Mouse (Mus musculus) hindbrain, embryonic 15.5 days (tissue): ENCODE measurements around the gene Olfr206. TPM values are rescaled to one million over a fixed set of nuclear protein-coding genes. Genes with fewer than 3 reads are reported as not detected.
"Not testable (repeated sequence)": the region's sequence is repeated elsewhere in the genome, so short reads cannot be mapped to it uniquely, and the experiment has no call there.

Experiments used
- ATAC-seq: fragments of 200-750 bp; cut with Nextera tagmentation; 2 replicates; pipeline ENCODE4 v1.8.0; 2017; ENCODE audit warnings: low read depth, moderate number of reproducible peaks, moderate TSS enrichment; ENCODE audit not compliant: low FRiP score
- H3K27ac ChIP-seq: fragments of 300-500 bp; sonication (generic); replicated peaks from 2 replicates; pipeline ENCODE4 v1.5.1; 2015; ENCODE audit warnings: mild to moderate bottlenecking, inconsistent platforms
- H3K27me3 ChIP-seq: fragments of 300-500 bp; sonication (generic); 2 replicates; pipeline ENCODE4 v1.6.1; 2015; ENCODE audit warnings: control low read depth, inconsistent platforms
- H3K36me3 ChIP-seq: fragments of 300-500 bp; sonication (generic); 2 replicates; pipeline ENCODE4 v1.6.1; 2015; ENCODE audit warnings: control low read depth, inconsistent platforms
- H3K4me1 ChIP-seq: fragments of 300-500 bp; sonication (generic); replicated peaks from 2 replicates; pipeline ENCODE4 v1.6.1; 2015; ENCODE audit warnings: control low read depth, inconsistent platforms
- H3K4me2 ChIP-seq: fragments of 300-500 bp; sonication (generic); 2 replicates; pipeline ENCODE4 v1.6.1; 2015; ENCODE audit warnings: moderate library complexity, mild to moderate bottlenecking, inconsistent platforms
- H3K4me3 ChIP-seq: fragments of 300-500 bp; sonication (generic); 2 replicates; pipeline ENCODE4 v1.5.1; 2015; ENCODE audit warnings: mild to moderate bottlenecking, inconsistent platforms
- H3K9ac ChIP-seq: fragments of 300-500 bp; sonication (generic); 2 replicates; pipeline ENCODE4 v1.6.1; 2015; ENCODE audit warnings: inconsistent platforms
- H3K9me3 ChIP-seq: fragments of 300-500 bp; sonication (generic); 2 replicates; pipeline ENCODE4 v1.6.1; 2016; ENCODE audit warnings: control low read depth, inconsistent platforms
- WGBS: fragments of 180-500 bp; shearing (Covaris S2); methylation state at CpG from one replicate; pipeline ENCODE4 v1.1.7; 2015; 5-methylcytosine and 5-hydroxymethylcytosine counted together
- polyA plus RNA-seq: library from polyadenylated mRNA; unstranded; fragments of >200 nt; fragmentation: Nextera tagmentation; extraction: Ambion mirVana; gene quantifications from 2 replicates; pipeline ENCODE4 v1.2.1, GENCODE M21; 2015

Olfr206 gene
- not detected in 2 replicates for polyA plus RNA-seq

DNA sequence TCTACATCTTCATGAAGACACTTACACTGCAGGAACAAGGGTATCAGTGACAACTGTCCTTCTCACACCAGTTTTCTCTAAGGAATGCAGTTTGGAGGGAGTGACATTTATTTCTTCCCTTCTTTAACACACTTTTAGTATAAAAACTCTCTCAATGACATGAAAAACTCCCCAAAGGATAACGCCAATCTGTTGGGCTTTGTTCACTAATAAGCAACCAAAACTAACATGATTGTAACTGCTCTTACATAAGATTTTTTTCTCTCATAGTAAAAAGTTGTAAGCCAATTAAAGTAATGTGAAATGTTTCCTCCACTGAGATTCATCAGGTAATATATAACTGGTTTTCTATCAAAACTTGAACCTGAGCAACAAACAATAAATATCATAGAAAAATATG lies at the start of gene Olfr206:
Olfr206 (minus strand) TSS at position 101 of the 400 bp plus-strand sequence.
- H3K4me2 ChIP-seq, result no peak within 1 kb of the TSS
- no peaks in the 10 kb centered on the region for H3K9me3 ChIP-seq
- H3K36me3 ChIP-seq, result no peaks in the 10 kb centered on the region
- H3K27me3 ChIP-seq, result no peaks in the 10 kb centered on the region
- no peak within 1 kb of the TSS for H3K9ac ChIP-seq
- no peaks in the 10 kb centered on the region for H3K4me1 ChIP-seq
- no peak for ATAC-seq
- no peak within 1 kb of the TSS for H3K4me3 ChIP-seq
- no peak within 1 kb of the TSS for H3K27ac ChIP-seq
- WGBS, result 92% methylated on average over 1 of the region's 1 CpGs

DNA sequence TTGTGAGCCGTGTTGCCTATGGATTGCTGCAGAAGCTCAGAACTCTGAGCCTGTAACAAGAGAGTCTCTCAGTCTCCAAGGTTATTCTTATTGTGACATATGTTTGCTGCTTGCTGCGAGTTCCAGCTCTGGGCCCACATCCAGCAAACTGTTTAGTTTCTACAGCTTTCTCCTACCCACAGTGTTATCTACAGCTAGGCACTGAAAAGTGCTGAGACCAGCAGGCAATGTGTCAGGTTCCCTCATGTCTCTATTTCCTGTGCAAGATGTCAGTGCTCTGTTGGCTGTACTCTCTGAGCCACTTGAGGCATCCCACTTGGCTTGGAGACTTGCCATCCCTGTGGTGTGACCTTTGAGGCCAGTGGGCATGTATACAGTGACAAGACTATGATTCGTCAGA lies 44.3 kb upstream of the Olfr206 start:
- H3K27ac ChIP-seq, result no peak overlapping the region
- H3K4me1 ChIP-seq, result no peaks in the 10 kb centered on the region
- no peaks in the 10 kb centered on the region for H3K36me3 ChIP-seq
- WGBS, result 59% methylated on average over 3 of the region's 3 CpGs
- no peak overlapping the region for H3K4me2 ChIP-seq
- H3K9me3 ChIP-seq, result no peaks in the 10 kb centered on the region
- H3K9ac ChIP-seq, result no peak overlapping the region
- H3K4me3 ChIP-seq, result no peak overlapping the region
- ATAC-seq, result peak; percentile 34; the same call in 1 of the 2 replicates
- no peaks in the 10 kb centered on the region for H3K27me3 ChIP-seq

DNA sequence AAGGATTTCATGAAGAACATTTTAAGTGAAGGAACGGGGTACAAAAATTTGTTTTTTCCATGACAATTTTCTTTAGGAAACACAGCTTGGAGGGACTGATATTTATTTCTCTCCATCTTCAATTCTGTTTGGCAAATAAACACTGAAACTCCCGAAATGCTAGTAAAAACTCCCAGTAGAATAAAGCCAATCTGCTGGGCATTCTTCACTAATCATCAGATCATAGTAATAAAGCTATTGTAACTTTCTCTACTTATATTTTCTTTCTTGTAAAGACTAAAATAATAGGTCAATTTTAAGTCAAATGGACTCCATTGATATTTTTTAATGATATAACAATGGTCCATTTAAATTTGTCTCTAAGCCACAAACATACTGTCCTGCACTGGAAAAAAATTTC lies 14.8 kb upstream of the Olfr206 start, which contains the start of gene Olfr209:
Olfr209 (minus strand) TSS at position 101 of the 400 bp plus-strand sequence.
- H3K27me3 ChIP-seq, result no peaks in the 10 kb centered on the region
- H3K27ac ChIP-seq, result no peak within 1 kb of the TSS
- no peak within 1 kb of the TSS for H3K9ac ChIP-seq
- no peaks in the 10 kb centered on the region for H3K4me1 ChIP-seq
- H3K36me3 ChIP-seq, result no peaks in the 10 kb centered on the region
- no peak within 1 kb of the TSS for H3K4me3 ChIP-seq
- H3K4me2 ChIP-seq, result no peak within 1 kb of the TSS
- H3K9me3 ChIP-seq, result no peaks in the 10 kb centered on the region
- no peak for ATAC-seq
- WGBS, result 78% methylated on average over 2 of the region's 2 CpGs

DNA sequence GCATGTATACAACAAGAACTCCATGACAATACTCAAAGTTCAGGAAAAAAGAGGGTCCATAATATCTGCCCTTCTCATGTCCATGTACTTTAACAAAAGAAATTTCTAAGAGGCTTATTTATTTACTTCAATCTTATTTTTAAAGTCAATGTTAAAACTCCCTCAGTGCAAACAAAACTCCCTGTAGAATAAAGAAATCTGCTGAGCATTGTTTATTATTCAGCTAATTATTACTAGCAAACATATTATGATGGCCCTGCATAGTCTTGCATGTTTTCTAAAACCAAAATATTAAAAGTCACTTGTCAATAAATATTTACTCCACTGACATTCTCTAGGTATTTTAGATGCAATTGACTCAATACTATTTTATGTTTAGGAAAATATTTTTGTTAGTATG lies 18.0 kb downstream of the Olfr206 start, which contains the start of gene Olfr205:
Olfr205 (minus strand) TSS at position 101 of the 400 bp plus-strand sequence.
- H3K9ac ChIP-seq, result no peak within 1 kb of the TSS
- H3K36me3 ChIP-seq, result no peaks in the 10 kb centered on the region
- no peak within 1 kb of the TSS for H3K4me3 ChIP-seq
- ATAC-seq, result no peak
- no peaks in the 10 kb centered on the region for H3K27me3 ChIP-seq
- H3K4me1 ChIP-seq, result no peaks in the 10 kb centered on the region
- H3K27ac ChIP-seq, result no peak within 1 kb of the TSS
- H3K4me2 ChIP-seq, result no peak within 1 kb of the TSS
- H3K9me3 ChIP-seq, result no peaks in the 10 kb centered on the region

DNA sequence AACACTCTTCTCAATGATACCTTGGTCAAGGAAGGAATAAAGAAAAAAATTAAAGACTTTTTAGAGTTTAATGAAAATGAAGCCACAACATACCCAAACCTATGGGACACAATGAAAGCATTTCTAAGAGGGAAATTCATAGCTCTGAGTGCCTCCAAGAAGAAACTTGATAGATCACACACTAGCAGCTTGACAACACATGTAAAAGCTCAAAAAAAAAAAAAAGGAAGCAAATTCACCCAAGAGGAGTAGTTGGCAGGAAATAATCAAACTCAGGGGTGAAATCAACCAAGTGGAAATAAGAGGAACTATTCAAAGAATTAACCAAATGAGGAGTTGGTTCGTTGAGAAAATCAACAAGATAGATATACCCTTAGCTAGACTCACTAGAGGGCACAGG lies 25.8 kb downstream of the Olfr206 start:
- H3K9ac ChIP-seq, H3K4me3 ChIP-seq, H3K27me3 ChIP-seq, H3K36me3 ChIP-seq, H3K9me3 ChIP-seq, H3K4me2 ChIP-seq, H3K27ac ChIP-seq, ATAC-seq, H3K4me1 ChIP-seq: not testable (repeated sequence)
- 60% methylated on average over 1 of the region's 1 CpGs for WGBS

DNA sequence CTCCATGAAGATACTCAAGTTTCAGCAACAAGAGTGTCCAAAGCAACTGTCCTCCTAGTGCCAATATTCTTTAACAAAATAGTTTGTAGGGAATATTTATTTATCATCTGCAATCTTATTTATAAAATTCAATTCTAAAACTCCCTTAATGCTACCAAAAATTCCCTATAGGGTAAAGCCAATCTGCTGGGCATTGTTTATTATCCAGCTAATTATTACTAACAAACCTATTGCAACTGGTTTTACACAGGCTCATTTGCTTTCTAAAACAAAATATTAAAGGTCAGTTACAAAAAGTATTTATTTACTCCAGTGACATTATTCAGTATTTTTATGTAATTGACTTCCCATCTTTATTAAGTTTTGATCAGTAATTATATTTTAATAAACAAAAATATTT lies 30.9 kb downstream of the Olfr206 start, which contains the start of gene Olfr204:
Olfr204 (minus strand) TSS at position 101 of the 400 bp plus-strand sequence.
- Histone ChIP-seq H3K27ac (no peak within 1 kb of the TSS), H3K4me2 (no peak within 1 kb of the TSS), H3K4me1 (no peaks in the 10 kb centered on the region), H3K36me3 (no peaks in the 10 kb centered on the region), H3K9ac (no peak within 1 kb of the TSS), H3K4me3 (no peak within 1 kb of the TSS), H3K27me3 (no peaks in the 10 kb centered on the region), H3K9me3 (no peaks in the 10 kb centered on the region)
- no peak for ATAC-seq

DNA sequence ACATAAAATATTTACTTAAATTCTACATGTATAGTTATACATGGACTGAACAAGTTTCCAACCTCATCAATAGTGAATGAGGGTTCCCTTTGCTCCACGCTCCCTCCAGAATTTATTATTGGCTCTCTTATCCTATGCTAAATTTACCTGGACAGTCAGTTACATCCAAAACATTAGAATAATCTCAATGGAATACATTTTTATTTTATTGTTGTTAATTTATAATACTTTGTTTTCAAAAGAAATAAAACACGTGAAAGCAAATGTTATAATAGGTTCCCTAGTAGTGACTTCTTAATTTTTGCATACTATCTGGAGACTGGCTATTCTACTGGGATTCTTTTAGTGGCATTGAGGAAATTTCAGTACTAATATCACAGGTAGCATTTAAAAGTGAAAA lies 50.5 kb downstream of the Olfr206 start, which contains the start of gene Olfr203:
Olfr203 (plus strand) TSS at position 301 of the 400 bp plus-strand sequence.
- Histone ChIP-seq H3K27ac (no peak within 1 kb of the TSS), H3K9ac (no peak within 1 kb of the TSS), H3K36me3 (no peaks in the 10 kb centered on the region), H3K4me1 (no peaks in the 10 kb centered on the region), H3K4me3 (no peak within 1 kb of the TSS), H3K9me3 (no peaks in the 10 kb centered on the region), H3K27me3 (no peaks in the 10 kb centered on the region), H3K4me2 (no peak within 1 kb of the TSS)
- 89% methylated on average over 2 of the region's 2 CpGs for WGBS
- ATAC-seq, result no peak

Other genes with a start within 250 kb of the Olfr206 start
- not detected in 2 replicates for gene Olfr193, start 237.4 kb downstream of the Olfr206 start, polyA plus RNA-seq
- gene Olfr194, start 228.2 kb downstream of the Olfr206 start, polyA plus RNA-seq, result not detected in 2 replicates
- not detected in 2 replicates for gene Olfr195, start 202.2 kb downstream of the Olfr206 start, polyA plus RNA-seq
- gene Olfr196, start 178.8 kb downstream of the Olfr206 start, polyA plus RNA-seq, result not detected in 2 replicates
- gene Olfr198, start 145.7 kb downstream of the Olfr206 start, polyA plus RNA-seq, result not detected in 2 replicates
- not detected in 2 replicates for gene Olfr199, start 129.5 kb downstream of the Olfr206 start, polyA plus RNA-seq
- gene Olfr201, start 76.6 kb downstream of the Olfr206 start, polyA plus RNA-seq, result not detected in 2 replicates
- gene Olfr202, start 62.5 kb downstream of the Olfr206 start, polyA plus RNA-seq, result not detected in 2 replicates
- gene Olfr203, start 50.4 kb downstream of the Olfr206 start, polyA plus RNA-seq, result not detected in 2 replicates
- gene Olfr204, start 31.0 kb downstream of the Olfr206 start, polyA plus RNA-seq, result not detected in 2 replicates
- not detected in 2 replicates for gene Olfr205, start 18.1 kb downstream of the Olfr206 start, polyA plus RNA-seq
- gene Olfr209, start 14.7 kb upstream of the Olfr206 start, polyA plus RNA-seq, result not detected in 2 replicates
- not detected in 2 replicates for gene Gabrr3, start 58.1 kb upstream of the Olfr206 start, polyA plus RNA-seq
- gene Riox2, start 122.5 kb upstream of the Olfr206 start, polyA plus RNA-seq, result 16.4 and 17.1 TPM in 2 replicates